Mouse (Mus musculus) hindbrain, embryonic 11.5 days (tissue): ENCODE data around the gene Rnf114. TPM values are rescaled to one million over a fixed set of nuclear protein-coding genes. Genes with fewer than 3 reads are reported as not detected.
A peak's percentile ranks its signal among the peaks of the same experiment; 100 is the strongest.

ENCODE experiments used
- ATAC-seq: fragments of 200-750 bp; cut with Nextera tagmentation; 2 replicates; pipeline ENCODE4 v1.8.0; 2017; ENCODE audit warnings: mild to moderate bottlenecking, moderate TSS enrichment, moderate library complexity; ENCODE audit not compliant: low FRiP score
- DNase-seq: peaks from one replicate; pipeline ENCODE4 v3.0.0-alpha.2; 2015; ENCODE audit warnings: low spot score
- H3K27ac ChIP-seq: fragments of 300-500 bp; sonication (generic); 2 replicates; pipeline ENCODE4 v1.5.1; 2014; ENCODE audit warnings: mild to moderate bottlenecking, low read depth, low read length
- H3K27me3 ChIP-seq: fragments of 300-500 bp; sonication (generic); 2 replicates; pipeline ENCODE4 v1.6.1; 2014; ENCODE audit warnings: mild to moderate bottlenecking, low read length, moderate library complexity, mixed read lengths; ENCODE audit not compliant: control insufficient read depth, insufficient read depth
- H3K36me3 ChIP-seq: fragments of 300-500 bp; sonication (generic); 2 replicates; pipeline ENCODE4 v1.6.1; 2014; ENCODE audit warnings: mild to moderate bottlenecking, low read length, moderate library complexity, mixed read lengths; ENCODE audit not compliant: control insufficient read depth, insufficient read depth
- H3K4me1 ChIP-seq: fragments of 300-500 bp; sonication (generic); replicated peaks from 2 replicates; pipeline ENCODE4 v1.6.1; 2014; ENCODE audit warnings: low read length, mixed read lengths; ENCODE audit not compliant: control insufficient read depth, insufficient read depth
- H3K4me2 ChIP-seq: fragments of 300-500 bp; sonication (generic); replicated peaks from 2 replicates; pipeline ENCODE4 v1.6.1; 2014; ENCODE audit warnings: mild to moderate bottlenecking, low read depth, low read length
- H3K4me3 ChIP-seq: fragments of 300-500 bp; sonication (generic); 2 replicates; pipeline ENCODE4 v1.5.1; 2014; ENCODE audit warnings: low read depth, low read length
- H3K9ac ChIP-seq: fragments of 300-500 bp; sonication (generic); 2 replicates; pipeline ENCODE4 v1.6.1; 2014; ENCODE audit warnings: low read depth, low read length
- H3K9me3 ChIP-seq: fragments of 300-500 bp; sonication (generic); 2 replicates; pipeline ENCODE4 v1.6.1; 2016; ENCODE audit warnings: low read length; ENCODE audit not compliant: control insufficient read depth
- WGBS: fragments of 180-500 bp; shearing (Covaris S2); extraction: QIAGEN DNeasy Blood & Tissue Kit; methylation state at CpG from one replicate; pipeline ENCODE4 v1.1.7; 2014; 5-methylcytosine and 5-hydroxymethylcytosine counted together
- polyA plus RNA-seq: library from polyadenylated mRNA; unstranded; fragments of >200 nt; fragmentation: Nextera tagmentation; extraction: Ambion mirVana; gene quantifications from 2 replicates; pipeline ENCODE4 v1.2.1, GENCODE M21; 2014

The Rnf114 gene
- polyA plus RNA-seq, 1 experiment from 2014 or later: 120 TPM

DNA sequence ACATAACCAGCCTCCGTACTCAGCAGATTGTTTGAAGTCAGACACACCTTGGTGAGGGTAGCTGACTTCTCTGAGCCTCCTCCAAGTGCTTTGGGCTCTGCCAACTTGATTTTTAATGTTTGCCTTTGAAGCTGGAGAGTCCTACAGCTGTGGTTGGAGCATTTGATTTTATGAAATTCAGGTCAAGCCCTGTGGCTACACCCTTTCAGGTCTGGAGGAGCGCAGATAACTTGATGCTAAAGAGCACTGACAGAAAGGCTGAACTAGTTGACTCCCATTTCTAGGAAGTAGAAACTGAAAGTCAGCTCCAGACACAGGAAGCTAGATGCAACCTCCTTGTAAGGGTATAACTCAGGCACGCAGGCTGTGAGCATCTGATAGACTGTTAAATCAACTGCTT, 12.7 kb downstream of the Rnf114 start:
- 92% methylated on average over 3 of the region's 3 CpGs for WGBS
- H3K27ac ChIP-seq: no peak overlapping the region; the same call in 1 of the 2 replicates
- peaks cover 6% of the 10 kb centered on the region; the same call in 1 of the 2 replicates for H3K4me1 ChIP-seq
- H3K4me3 ChIP-seq: no peak overlapping the region
- no peak for ATAC-seq
- no peak for DNase-seq
- no peaks in the 10 kb centered on the region for H3K9me3 ChIP-seq
- H3K4me2 ChIP-seq: peak overlapping the region; percentile 81; the same call in 1 of the 2 replicates
- H3K36me3 ChIP-seq: peaks cover 7% of the 10 kb centered on the region
- no peak overlapping the region for H3K9ac ChIP-seq
- no peaks in the 10 kb centered on the region for H3K27me3 ChIP-seq

- DNase-seq (no peak), ATAC-seq (no peak)
- Histone ChIP-seq H3K27ac (no peak overlapping the region), H3K9ac (no peak overlapping the region), H3K9me3 (no peaks in the 10 kb centered on the region), H3K4me3 (no peak overlapping the region), H3K4me1 (peaks cover 6% of the 10 kb centered on the region; the same call in 1 of the 2 replicates), H3K4me2 (no peak overlapping the region), H3K36me3 (peaks cover 7% of the 10 kb centered on the region), H3K27me3 (no peaks in the 10 kb centered on the region)
- WGBS: 95% methylated on average over 10 of the region's 10 CpGs
These were observed 14.3 kb downstream of the Rnf114 start for GRCm38 (mm10) chr2:167506546-167507260.

GRCm38 (mm10) chr2:167507719-167508385, 15.4 kb downstream of the Rnf114 start:
- peaks cover 6% of the 10 kb centered on the region; the same call in 1 of the 2 replicates for H3K4me1 ChIP-seq
- no peaks in the 10 kb centered on the region for H3K9me3 ChIP-seq
- no peak overlapping the region for H3K27ac ChIP-seq
- H3K36me3 ChIP-seq: peaks cover 11% of the 10 kb centered on the region
- no peak overlapping the region for H3K4me3 ChIP-seq
- no peak overlapping the region for H3K4me2 ChIP-seq
- H3K9ac ChIP-seq: no peak overlapping the region
- ATAC-seq (no peak), DNase-seq (no peak)
- 96% methylated on average over 3 of the region's 3 CpGs for WGBS
- no peaks in the 10 kb centered on the region for H3K27me3 ChIP-seq

- H3K36me3 ChIP-seq: peaks cover 13% of the 10 kb centered on the region
- H3K4me3 ChIP-seq: no peak overlapping the region
- no peak overlapping the region for H3K9ac ChIP-seq
- DNase-seq (no peak), ATAC-seq (no peak)
- no peaks in the 10 kb centered on the region for H3K9me3 ChIP-seq
- H3K27ac ChIP-seq: no peak overlapping the region
- peaks cover 6% of the 10 kb centered on the region; the same call in 1 of the 2 replicates for H3K4me1 ChIP-seq
- WGBS: 95% methylated on average over 4 of the region's 4 CpGs
- no peak overlapping the region for H3K4me2 ChIP-seq
- H3K27me3 ChIP-seq: no peaks in the 10 kb centered on the region
These were observed 16.1 kb downstream of the Rnf114 start for GRCm38 (mm10) chr2:167508569-167508968.

DNA sequence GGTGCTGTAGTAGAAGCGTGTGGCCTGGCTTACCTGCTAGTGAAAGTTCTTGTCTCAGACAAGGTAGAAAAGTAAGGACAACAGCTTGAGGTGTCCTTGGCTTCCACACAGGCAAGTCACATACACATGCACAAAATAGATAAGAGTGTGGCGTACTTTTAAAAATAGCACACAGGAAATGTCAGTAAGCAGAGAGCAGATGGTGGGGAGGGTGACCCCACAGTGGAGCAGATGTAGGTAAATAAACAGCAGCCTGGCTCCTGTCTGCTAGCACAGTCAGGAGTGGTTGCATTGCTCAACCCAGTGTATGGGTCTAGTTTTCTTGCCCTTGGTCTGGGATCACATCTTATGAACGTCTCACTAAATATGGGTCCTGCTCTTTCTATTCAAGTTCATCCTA, 18.0 kb downstream of the Rnf114 start:
- H3K27ac ChIP-seq: no peak overlapping the region
- H3K4me1 ChIP-seq: no peaks in the 10 kb centered on the region; the same call in 1 of the 2 replicates
- no peak for ATAC-seq
- H3K9ac ChIP-seq: no peak overlapping the region
- no peaks in the 10 kb centered on the region for H3K9me3 ChIP-seq
- WGBS: 83% methylated on average over 3 of the region's 3 CpGs
- no peak for DNase-seq
- H3K36me3 ChIP-seq: peaks cover 26% of the 10 kb centered on the region
- H3K4me3 ChIP-seq: no peak overlapping the region
- no peaks in the 10 kb centered on the region for H3K27me3 ChIP-seq
- H3K4me2 ChIP-seq: no peak overlapping the region

- 96% methylated on average over 9 of the region's 9 CpGs for WGBS
- Histone ChIP-seq H3K27me3 (no peaks in the 10 kb centered on the region), H3K9me3 (no peaks in the 10 kb centered on the region)
These were observed 19.9 kb downstream of the Rnf114 start for GRCm38 (mm10) chr2:167512365-167512764.

GRCm38 (mm10) chr2:167512970-167513369, 20.5 kb downstream of the Rnf114 start:
- ATAC-seq: no peak
- Histone ChIP-seq H3K4me2 (no peak overlapping the region), H3K27me3 (no peaks in the 10 kb centered on the region), H3K4me3 (no peak overlapping the region), H3K4me1 (no peaks in the 10 kb centered on the region), H3K27ac (no peak overlapping the region), H3K9me3 (no peaks in the 10 kb centered on the region), H3K9ac (no peak overlapping the region), H3K36me3 (peaks cover 25% of the 10 kb centered on the region)
- 91% methylated on average over 5 of the region's 5 CpGs for whole genome bisulfite sequencing
- no peak for DNase-seq

More at GRCm38 (mm10) chr2:167512365-167512764, 19.9 kb downstream of the Rnf114 start:
- no peak overlapping the region for H3K27ac ChIP-seq
- H3K4me3 ChIP-seq: no peak overlapping the region
- H3K4me2 ChIP-seq: no peak overlapping the region
- H3K4me1 ChIP-seq: no peaks in the 10 kb centered on the region
- no peak overlapping the region for H3K9ac ChIP-seq
- DNase-seq: no peak
- peaks cover 31% of the 10 kb centered on the region for H3K36me3 ChIP-seq
- ATAC-seq: no peak

- no peak for DNase-seq
- WGBS: 95% methylated on average over 4 of the region's 4 CpGs
These were observed 22.2 kb downstream of the Rnf114 start for GRCm38 (mm10) chr2:167514641-167515040.

GRCm38 (mm10) chr2:167515688-167516087, 23.2 kb downstream of the Rnf114 start:
- H3K4me1 ChIP-seq: no peaks in the 10 kb centered on the region
- WGBS: 92% methylated on average over 5 of the region's 5 CpGs

More at GRCm38 (mm10) chr2:167514641-167515040, 22.2 kb downstream of the Rnf114 start:
- Histone ChIP-seq H3K9me3 (no peaks in the 10 kb centered on the region), H3K27me3 (no peaks in the 10 kb centered on the region), H3K4me1 (no peaks in the 10 kb centered on the region), H3K4me3 (no peak overlapping the region), H3K9ac (no peak overlapping the region), H3K36me3 (peaks cover 24% of the 10 kb centered on the region), H3K27ac (no peak overlapping the region), H3K4me2 (no peak overlapping the region)
- no peak for ATAC-seq

More at GRCm38 (mm10) chr2:167515688-167516087, 23.2 kb downstream of the Rnf114 start:
- DNase-seq: no peak
- Histone ChIP-seq H3K27me3 (no peaks in the 10 kb centered on the region), H3K27ac (no peak overlapping the region), H3K4me3 (no peak overlapping the region), H3K4me2 (no peak overlapping the region), H3K36me3 (peaks cover 24% of the 10 kb centered on the region), H3K9ac (no peak overlapping the region), H3K9me3 (no peaks in the 10 kb centered on the region)
- no peak for ATAC-seq
